Mouse (Mus musculus): Measurements from ENCODE around the gene Safb2.

The Safb2 gene

DNA sequence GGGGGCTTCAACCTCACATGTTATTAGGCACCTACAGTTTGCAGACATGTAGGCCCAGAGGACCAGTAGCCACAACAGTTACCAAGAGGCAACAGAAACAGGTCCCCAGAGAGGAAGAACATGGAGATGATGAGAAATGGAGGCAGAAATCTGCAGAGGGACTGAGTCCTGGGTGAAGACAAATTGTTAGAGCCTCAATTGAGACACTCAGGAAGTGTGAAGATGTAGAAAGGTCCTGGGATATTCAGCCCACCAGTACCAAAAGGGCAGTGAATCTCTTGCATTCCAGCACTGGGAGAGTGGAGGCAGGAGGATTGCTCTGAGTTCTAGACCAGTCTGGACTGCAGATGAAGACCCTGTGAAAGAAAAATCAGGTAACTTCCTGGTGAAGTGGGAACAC, 70.1 kb downstream of the Safb2 start:
- peak; percentile 68 for DNase-seq

DNA sequence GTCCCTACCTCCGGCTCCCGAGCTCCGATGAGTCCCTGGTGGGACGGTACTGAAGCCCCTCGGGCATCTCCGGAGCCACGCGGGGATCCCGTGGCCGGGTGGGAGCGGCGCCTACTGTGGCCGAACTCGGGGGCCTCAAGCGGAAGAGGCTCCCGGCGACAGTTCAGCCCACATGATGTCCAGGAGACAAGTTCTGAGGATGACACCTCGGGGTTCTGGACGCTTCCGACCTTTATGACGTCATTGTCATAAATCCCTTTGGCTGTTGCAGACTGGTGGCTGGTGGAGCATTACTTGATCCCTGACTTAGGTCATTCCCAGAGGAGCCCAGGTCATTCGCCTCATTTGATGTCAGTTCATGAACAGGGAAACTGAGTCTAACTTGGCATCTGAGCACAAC, 72.1 kb downstream of the Safb2 start, which contains the start of gene Znrf4:
TSS of gene Znrf4 (minus strand) at position 122 of the 400 bp plus-strand sequence.
- DNase-seq: peak; percentile 90

DNA sequence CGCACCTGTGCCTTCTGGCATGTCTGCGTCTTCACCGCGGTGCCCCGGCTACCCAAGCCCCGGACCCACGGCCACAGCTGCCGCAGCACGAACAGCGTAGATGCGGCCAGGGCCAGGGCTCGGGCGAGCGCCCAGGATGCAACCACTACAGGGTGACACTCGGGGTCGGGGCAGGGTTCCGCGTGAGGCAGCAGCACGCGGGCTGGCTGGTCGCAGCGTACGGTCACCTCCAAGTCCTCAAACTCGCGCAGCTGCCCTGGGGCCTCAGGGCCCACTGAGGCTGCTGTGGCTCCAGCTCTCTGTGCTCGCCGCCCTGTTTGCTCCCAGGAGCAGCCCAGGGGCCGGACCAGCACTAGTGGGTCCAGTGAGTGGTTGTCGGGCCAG, 72.7 kb downstream of the Safb2 start:
- peak; percentile 84 for DNase-seq

DNA sequence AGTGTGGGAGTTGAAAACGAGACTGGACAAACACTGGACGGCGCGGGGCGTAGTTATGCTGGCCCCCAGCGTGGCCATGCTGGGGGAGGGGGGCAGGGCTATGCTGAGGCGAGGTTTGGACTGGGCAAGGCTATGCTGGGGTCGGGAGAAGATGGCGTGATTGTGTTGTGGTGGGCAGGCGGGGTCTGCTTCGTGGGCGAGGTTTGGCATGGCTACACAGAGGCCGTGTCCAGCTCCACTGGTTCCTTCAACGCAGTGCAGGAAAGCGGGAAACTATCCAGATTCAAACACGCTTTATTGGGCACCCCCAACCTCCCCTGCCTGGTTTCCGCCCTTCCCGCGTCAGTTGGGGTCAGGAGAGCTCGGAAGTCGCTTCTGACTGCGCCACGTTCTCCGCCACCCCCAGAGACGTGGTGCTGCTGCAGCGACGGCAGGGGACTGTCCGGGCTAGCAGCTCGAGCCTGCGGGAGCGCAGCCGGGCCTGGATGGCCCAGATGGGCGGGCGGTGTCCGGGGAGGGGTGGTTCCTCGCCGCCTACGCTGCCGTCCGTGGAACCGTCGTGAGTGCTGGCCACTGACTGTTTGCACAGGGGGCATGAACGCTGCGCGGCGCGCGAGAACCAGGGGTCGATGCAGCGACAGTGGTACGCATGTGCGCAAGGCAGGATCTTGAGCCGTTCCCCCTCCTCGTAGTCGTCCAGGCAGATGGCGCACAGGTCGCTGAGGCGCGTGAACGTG, 73.2 kb downstream of the Safb2 start:
- peak; percentile 88 for DNase-seq

Measured in heart, adult 11 months (tissue).